Mouse (Mus musculus) myocyte (in vitro differentiated cells): Measurements from ENCODE around the gene Tmem214. TPM values are rescaled to one million over a fixed set of nuclear protein-coding genes. Genes with fewer than 3 reads are reported as not detected.

ENCODE experiments used
- H3K27me3 ChIP-seq: one replicate; pipeline ENCODE4 v1.6.1; 2011; ENCODE audit not compliant: control insufficient read depth, insufficient read depth, insufficient read length
- H3K36me3 ChIP-seq: one replicate; pipeline ENCODE4 v1.6.1; 2011; ENCODE audit not compliant: control insufficient read depth, insufficient read depth
- H3K4me2 ChIP-seq: one replicate; pipeline ENCODE4 v1.6.1; 2011; ENCODE audit warnings: low read depth, control low read depth
- H3K4me3 ChIP-seq: one replicate; pipeline ENCODE4 v1.5.1; 2011; ENCODE audit warnings: mild to moderate bottlenecking, control low read depth, moderate library complexity
- H3K79me2 ChIP-seq: one replicate; pipeline ENCODE4 v1.6.1; 2011; ENCODE audit not compliant: control insufficient read depth, insufficient read depth
- H3ac ChIP-seq: one replicate; pipeline ENCODE4 v1.6.1; 2011; ENCODE audit not compliant: control insufficient read depth, insufficient read length
- CEBPB ChIP-seq: IDR thresholded peaks from 2 replicates; pipeline ENCODE4 v1.6.1; 2011; ENCODE audit warnings: mild to moderate bottlenecking, moderate library complexity; ENCODE audit not compliant: poor library complexity, insufficient read depth, severe bottlenecking
- E2F4 ChIP-seq: IDR thresholded peaks from one replicate; pipeline ENCODE4 v1.6.1; 2011; ENCODE audit warnings: mild to moderate bottlenecking, control low read depth, moderate library complexity; ENCODE audit not compliant: insufficient read depth
- MAX ChIP-seq: IDR thresholded peaks from one replicate; pipeline ENCODE4 v1.6.1; 2011; ENCODE audit warnings: low read depth, mild to moderate bottlenecking, control low read depth
- MYOD1 ChIP-seq, 3 experiments: IDR thresholded peaks; one replicate each; pipeline ENCODE4 v1.6.1; 2011; ENCODE audit warnings: control low read depth in 2 of 3, low read depth in 2 of 3, mild to moderate bottlenecking in 2 of 3, moderate library complexity in 1 of 3; ENCODE audit not compliant: insufficient read length in 2 of 3, control insufficient read depth in 1 of 3
- MYOG ChIP-seq, 3 experiments: IDR thresholded peaks; one replicate each; pipeline ENCODE4 v1.6.1; 2011; ENCODE audit warnings: control low read depth in 2 of 3, low read depth in 2 of 3, mild to moderate bottlenecking in 2 of 3; ENCODE audit not compliant: insufficient read length in 2 of 3, control insufficient read depth in 1 of 3, insufficient read depth in 1 of 3
- POLR2A ChIP-seq: IDR thresholded peaks from one replicate; pipeline ENCODE4 v1.6.1; 2011; ENCODE audit warnings: low read depth, mild to moderate bottlenecking, control low read depth, moderate library complexity; ENCODE audit not compliant: insufficient read length
- POLR2AphosphoS2 ChIP-seq: IDR thresholded peaks from one replicate; pipeline ENCODE4 v1.6.1; 2011; ENCODE audit warnings: low read depth, control low read depth; ENCODE audit not compliant: insufficient read length
- REST ChIP-seq: IDR thresholded peaks from one replicate; pipeline ENCODE4 v1.6.1; 2011; ENCODE audit warnings: mild to moderate bottlenecking, control low read depth, moderate library complexity; ENCODE audit not compliant: insufficient read depth, insufficient read length
- SRF ChIP-seq: IDR thresholded peaks from one replicate; pipeline ENCODE4 v1.6.1; 2011; ENCODE audit warnings: low read depth; ENCODE audit not compliant: control insufficient read depth, insufficient read length
- TCF12 ChIP-seq: IDR thresholded peaks from one replicate; pipeline ENCODE4 v1.6.1; 2011; ENCODE audit warnings: mild to moderate bottlenecking, control low read depth; ENCODE audit not compliant: poor library complexity, insufficient read depth, severe bottlenecking
- TCF3 ChIP-seq: IDR thresholded peaks from one replicate; pipeline ENCODE4 v1.6.1; 2011; ENCODE audit warnings: low read depth, control low read depth; ENCODE audit not compliant: insufficient read length
- USF1 ChIP-seq: IDR thresholded peaks from one replicate; pipeline ENCODE4 v1.6.1; 2011; ENCODE audit warnings: low read depth, mild to moderate bottlenecking, control low read depth, moderate library complexity
- polyA plus RNA-seq: library from polyadenylated mRNA; unstranded; fragments of >200 nt; fragmentation: generic; extraction: Trizol; gene quantifications from one replicate; pipeline ENCODE4 v1.2.1, GENCODE M21; 2012; ENCODE audit warnings: missing spikeins

Tmem214 gene
- polyA plus RNA-seq, 1 experiment, result 52.8 TPM

- Histone ChIP-seq H3K4me2 (no peak overlapping the region), H3K79me2 (no peaks in the 10 kb centered on the region), H3K27me3 (no peaks in the 10 kb centered on the region), H3ac (no peak overlapping the region), H3K4me3 (no peak overlapping the region), H3K36me3 (no peaks in the 10 kb centered on the region)
- TF ChIP-seq USF1, result no peak
- TF ChIP-seq TCF3, result no peak
- no peak for TF ChIP-seq SRF
- TF ChIP-seq CEBPB, result no peak
- TF ChIP-seq TCF12, result no peak
- no peak for TF ChIP-seq MYOG (IDR thresholded peaks at IDR 0.05; ENCODE audit: control insufficient read depth in 1 of 3, insufficient read depth in 1 of 3, insufficient read length in 2 of 3, low read depth in 2 of 3)
- TF ChIP-seq MYOD1 (IDR thresholded peaks at IDR 0.05; ENCODE audit: control insufficient read depth in 1 of 3, insufficient read length in 2 of 3, low read depth in 2 of 3), result no peak
- TF ChIP-seq E2F4, result no peak
- TF ChIP-seq MAX, result no peak
- no peak for TF ChIP-seq REST
- no peak for TF ChIP-seq POLR2AphosphoS2
- no peak for TF ChIP-seq POLR2A
Observed at GRCm38 (mm10) chr5:30853522-30853921, 14.3 kb upstream of the Tmem214 start.

GRCm38 (mm10) chr5:30855674-30856073, 12.1 kb upstream of the Tmem214 start:
- TF ChIP-seq POLR2A, result no peak
- no peak for TF ChIP-seq USF1
- no peak for TF ChIP-seq SRF
- TF ChIP-seq MYOD1 (IDR thresholded peaks at IDR 0.05; ENCODE audit: control insufficient read depth in 1 of 3, insufficient read length in 2 of 3, low read depth in 2 of 3), result no peak
- no peak for TF ChIP-seq CEBPB
- no peak for TF ChIP-seq E2F4
- no peak for TF ChIP-seq TCF12
- TF ChIP-seq MAX, result no peak
- no peak for TF ChIP-seq TCF3
- TF ChIP-seq MYOG (IDR thresholded peaks at IDR 0.05; ENCODE audit: control insufficient read depth in 1 of 3, insufficient read depth in 1 of 3, insufficient read length in 2 of 3, low read depth in 2 of 3), result no peak
- no peak for TF ChIP-seq POLR2AphosphoS2
- no peak for TF ChIP-seq REST
- no peaks in the 10 kb centered on the region for H3K79me2 ChIP-seq
- H3K27me3 ChIP-seq, result no peaks in the 10 kb centered on the region
- H3K36me3 ChIP-seq, result no peaks in the 10 kb centered on the region
- no peak overlapping the region for H3ac ChIP-seq
- H3K4me2 ChIP-seq, result no peak overlapping the region
- H3K4me3 ChIP-seq, result no peak overlapping the region

- no peak overlapping the region for H3K4me2 ChIP-seq
- no peaks in the 10 kb centered on the region for H3K27me3 ChIP-seq
- no peaks in the 10 kb centered on the region for H3K79me2 ChIP-seq
- TF ChIP-seq REST (no peak), SRF (no peak), TCF3 (no peak), MYOG (IDR thresholded peaks at IDR 0.05; ENCODE audit: control insufficient read depth in 1 of 3, insufficient read depth in 1 of 3, insufficient read length in 2 of 3, low read depth in 2 of 3) (no peak), POLR2A (no peak), TCF12 (no peak), POLR2AphosphoS2 (no peak), MYOD1 (IDR thresholded peaks at IDR 0.05; ENCODE audit: control insufficient read depth in 1 of 3, insufficient read length in 2 of 3, low read depth in 2 of 3) (no peak), E2F4 (no peak), CEBPB (no peak), USF1 (no peak), MAX (no peak)
- no peak overlapping the region for H3ac ChIP-seq
- H3K4me3 ChIP-seq, result no peak overlapping the region
- H3K36me3 ChIP-seq, result no peaks in the 10 kb centered on the region
Observed at GRCm38 (mm10) chr5:30856124-30856523, 11.7 kb upstream of the Tmem214 start.

- Histone ChIP-seq H3K36me3 (no peaks in the 10 kb centered on the region), H3K79me2 (no peaks in the 10 kb centered on the region), H3K4me2 (no peak overlapping the region), H3K4me3 (no peak overlapping the region), H3K27me3 (no peaks in the 10 kb centered on the region), H3ac (no peak overlapping the region)
- TF ChIP-seq POLR2AphosphoS2, result no peak
- TF ChIP-seq CEBPB, result no peak
- peak in 1 of 3 experiments; percentile 58 for TF ChIP-seq MYOD1 (IDR thresholded peaks at IDR 0.05; ENCODE audit: control insufficient read depth in 1 of 3, insufficient read length in 2 of 3, low read depth in 2 of 3)
- no peak for TF ChIP-seq E2F4
- no peak for TF ChIP-seq REST
- peak in 2 of 3 experiments; percentile 14 to 56 for TF ChIP-seq MYOG (IDR thresholded peaks at IDR 0.05; ENCODE audit: control insufficient read depth in 1 of 3, insufficient read depth in 1 of 3, insufficient read length in 2 of 3, low read depth in 2 of 3)
- no peak for TF ChIP-seq TCF12
Observed at GRCm38 (mm10) chr5:30863852-30864251, 4.0 kb upstream of the Tmem214 start.

- Histone ChIP-seq H3ac (no peak overlapping the region), H3K36me3 (no peaks in the 10 kb centered on the region), H3K4me3 (no peak overlapping the region), H3K27me3 (no peaks in the 10 kb centered on the region), H3K4me2 (no peak overlapping the region), H3K79me2 (no peaks in the 10 kb centered on the region)
- no peak for TF ChIP-seq CEBPB
- no peak for TF ChIP-seq TCF12
- TF ChIP-seq REST, result no peak
- TF ChIP-seq USF1, result no peak
- no peak for TF ChIP-seq POLR2AphosphoS2
- TF ChIP-seq E2F4, result no peak
- no peak for TF ChIP-seq MAX
- no peak for TF ChIP-seq MYOG (IDR thresholded peaks at IDR 0.05; ENCODE audit: control insufficient read depth in 1 of 3, insufficient read depth in 1 of 3, insufficient read length in 2 of 3, low read depth in 2 of 3)
- no peak for TF ChIP-seq SRF
- no peak for TF ChIP-seq TCF3
- no peak for TF ChIP-seq POLR2A
- TF ChIP-seq MYOD1 (IDR thresholded peaks at IDR 0.05; ENCODE audit: control insufficient read depth in 1 of 3, insufficient read length in 2 of 3, low read depth in 2 of 3), result no peak
Observed at GRCm38 (mm10) chr5:30864322-30864721, 3.5 kb upstream of the Tmem214 start.
